Mouse (Mus musculus) splenic B cell, adult 2 months (primary cell): ENCODE results near the gene Adm2.

Experiments used
- DNase-seq: peaks from one replicate; pipeline ENCODE4 v3.0.0-alpha.2; 2011; ENCODE audit warnings: low read depth, low spot score
- H3K27me3 ChIP-seq: 2 replicates; pipeline ENCODE4 v1.6.1; 2012; ENCODE audit warnings: mild to moderate bottlenecking, low read length, moderate library complexity, mixed read lengths; ENCODE audit not compliant: control insufficient read depth, poor library complexity, insufficient read depth, severe bottlenecking
- H3K36me3 ChIP-seq: 2 replicates; pipeline ENCODE4 v1.6.1; 2012; ENCODE audit warnings: mild to moderate bottlenecking, low read length, moderate library complexity, mixed read lengths; ENCODE audit not compliant: control insufficient read depth, poor library complexity, insufficient read depth, severe bottlenecking

The Adm2 gene

DNA sequence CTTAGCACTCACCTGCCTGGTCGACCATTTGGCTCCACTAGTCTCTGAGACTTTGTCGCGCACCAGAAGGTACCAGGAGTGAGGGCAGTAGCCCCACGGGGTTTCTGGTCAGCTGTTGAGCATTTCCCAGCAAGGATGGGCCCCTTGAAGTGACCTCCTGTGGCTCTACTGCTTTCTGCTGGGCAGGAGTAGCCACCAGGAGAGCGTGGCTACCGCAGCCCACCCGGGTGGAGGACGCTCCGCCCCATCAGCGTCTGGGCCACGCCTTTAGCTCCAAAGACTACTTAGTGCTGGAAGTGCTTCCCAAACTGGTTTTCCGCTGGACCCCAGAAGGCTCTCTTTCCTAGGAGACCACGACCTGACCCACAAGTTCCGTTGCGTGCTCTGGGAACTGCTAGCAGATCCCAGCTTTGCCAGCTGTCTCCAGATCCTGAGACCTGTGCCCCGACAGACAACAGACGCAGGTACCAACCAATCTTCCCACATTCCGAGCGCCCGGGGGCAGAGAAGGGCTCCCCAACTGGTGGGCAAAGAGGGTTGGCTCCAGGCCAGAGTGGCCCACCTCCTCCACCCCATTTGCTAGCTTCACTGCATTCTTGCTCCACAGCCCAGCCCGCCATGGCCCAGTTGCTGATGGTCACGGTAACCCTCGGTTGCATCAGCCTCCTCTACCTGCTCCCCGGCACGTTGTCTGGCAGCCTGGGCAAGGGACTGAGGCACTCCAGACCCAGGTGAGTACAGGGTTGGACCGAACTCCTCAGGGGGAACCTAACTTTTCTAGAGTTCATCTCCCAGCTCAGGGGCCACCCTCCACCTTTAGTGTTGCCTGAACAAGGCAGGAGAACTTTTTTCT, at the start of gene Adm2:
Gene Adm2, plus strand, starts transcription at position 51 of the 853 bp plus-strand sequence.
- no peaks in the 10 kb centered on the region for H3K36me3 ChIP-seq
- no peak for DNase-seq
- no peaks in the 10 kb centered on the region for H3K27me3 ChIP-seq

DNA sequence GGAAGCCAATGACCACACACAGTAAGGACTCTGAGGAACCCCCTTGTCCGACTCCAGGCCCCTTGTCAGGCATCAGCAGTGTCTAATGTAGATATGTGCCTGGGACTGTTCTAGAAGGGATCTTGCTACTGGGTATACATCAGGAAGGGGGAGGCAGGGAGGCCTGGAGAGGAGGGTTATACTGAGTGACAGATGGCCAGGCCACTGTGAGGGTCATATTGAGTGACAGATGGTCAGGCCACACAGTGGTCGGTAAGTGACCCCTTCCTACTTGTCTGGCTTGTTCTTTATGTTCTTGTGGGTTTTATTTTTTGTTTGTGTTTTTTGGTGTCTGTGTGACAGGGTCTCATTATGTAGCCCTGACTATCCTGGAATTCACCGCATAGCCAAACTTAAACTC, 47.0 kb upstream of the Adm2 start:
- DNase-seq: no peak
- H3K36me3 ChIP-seq: peaks cover 2% of the 10 kb centered on the region; the same call in 1 of the 2 replicates

DNA sequence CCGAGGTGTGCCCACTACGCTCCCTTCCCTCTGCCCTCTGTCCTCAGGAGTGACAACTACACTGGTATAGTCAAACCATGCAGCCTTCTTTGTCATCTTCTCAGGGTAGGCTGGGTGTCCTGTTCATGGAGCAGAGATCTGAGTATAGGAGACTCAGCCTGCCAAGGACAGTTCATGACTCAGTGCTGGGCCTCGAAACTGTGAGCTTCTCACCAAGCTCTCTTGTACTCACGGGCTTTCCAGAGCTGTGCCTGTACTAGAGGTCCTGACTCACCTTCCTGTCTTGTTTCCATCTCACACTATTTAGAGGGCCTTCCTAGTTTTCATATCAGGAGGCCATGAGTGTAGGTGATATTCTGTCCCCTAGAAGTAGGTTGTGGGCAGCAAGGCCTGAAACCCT, 45.2 kb upstream of the Adm2 start:
- DNase-seq: no peak
- Histone ChIP-seq H3K27me3 (no peaks in the 10 kb centered on the region), H3K36me3 (peaks cover 3% of the 10 kb centered on the region; the same call in 1 of the 2 replicates)

More for the DNA sequence above, 47.0 kb upstream of the Adm2 start:
- no peaks in the 10 kb centered on the region for H3K27me3 ChIP-seq

DNA sequence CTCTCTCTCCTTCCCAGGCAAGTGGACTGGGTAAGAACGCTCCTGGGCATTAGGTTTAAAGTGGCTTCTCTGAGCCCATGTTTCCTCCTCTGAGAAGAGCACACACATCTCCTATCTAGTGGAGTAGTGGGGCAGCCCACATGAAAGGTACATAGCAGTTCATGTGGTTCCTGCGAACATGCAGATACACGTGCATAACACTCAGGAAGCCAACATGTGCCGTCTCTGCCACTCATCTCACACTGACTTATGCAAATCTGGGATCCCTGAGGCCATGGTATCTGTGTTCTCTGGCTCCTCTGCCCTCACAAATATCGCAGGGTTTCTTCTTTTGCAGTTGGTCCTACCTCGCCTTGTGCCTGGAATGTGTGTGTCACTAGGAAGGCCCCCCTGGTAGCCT, 40.0 kb upstream of the Adm2 start:
- no peak for DNase-seq
- H3K36me3 ChIP-seq: peaks cover 5% of the 10 kb centered on the region; the same call in 1 of the 2 replicates
- H3K27me3 ChIP-seq: no peaks in the 10 kb centered on the region

DNA sequence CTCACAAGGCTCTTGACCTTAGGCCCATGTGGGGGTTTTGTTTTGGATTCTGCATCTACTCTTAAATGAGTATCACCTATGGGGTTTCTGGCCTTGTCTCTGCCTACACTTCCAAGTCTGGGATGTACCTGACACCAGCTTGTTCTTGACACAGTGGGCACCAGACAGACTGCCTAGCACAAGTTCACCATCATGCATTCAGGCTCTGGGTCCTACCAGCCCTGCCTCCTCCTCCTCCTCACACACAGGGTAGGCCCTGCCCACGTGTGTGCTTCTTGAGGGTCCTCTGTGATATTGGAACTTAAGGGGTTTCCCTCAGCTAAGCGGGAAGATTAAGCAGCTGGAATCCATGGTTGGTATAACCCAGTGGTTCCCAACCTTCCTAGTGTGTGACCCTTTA, 38.4 kb upstream of the Adm2 start:
- Histone ChIP-seq H3K27me3 (no peaks in the 10 kb centered on the region), H3K36me3 (peaks cover 7% of the 10 kb centered on the region; the same call in 1 of the 2 replicates)
- no peak for DNase-seq

DNA sequence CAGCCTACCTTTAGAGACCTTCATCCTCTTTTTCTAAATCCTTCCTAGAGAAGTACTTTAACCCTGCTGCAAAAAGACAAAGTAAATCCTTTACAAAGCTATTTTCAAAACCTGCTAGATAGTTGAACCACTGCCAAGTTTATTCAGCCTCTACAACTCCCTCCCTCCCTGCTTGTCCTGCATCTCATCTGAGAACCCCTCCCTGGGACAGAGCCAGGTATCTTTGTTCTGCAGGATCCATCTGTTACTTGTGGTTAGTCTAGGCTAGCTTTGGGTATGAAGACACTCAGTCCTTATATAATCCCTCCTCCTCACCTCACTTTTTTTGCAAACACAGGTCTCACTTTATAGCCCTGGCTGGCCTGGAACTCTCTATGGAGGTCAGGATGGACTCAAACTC, 37.5 kb upstream of the Adm2 start:
- no peak for DNase-seq
- peaks cover 11% of the 10 kb centered on the region; the same call in 1 of the 2 replicates for H3K36me3 ChIP-seq
- no peaks in the 10 kb centered on the region for H3K27me3 ChIP-seq

DNA sequence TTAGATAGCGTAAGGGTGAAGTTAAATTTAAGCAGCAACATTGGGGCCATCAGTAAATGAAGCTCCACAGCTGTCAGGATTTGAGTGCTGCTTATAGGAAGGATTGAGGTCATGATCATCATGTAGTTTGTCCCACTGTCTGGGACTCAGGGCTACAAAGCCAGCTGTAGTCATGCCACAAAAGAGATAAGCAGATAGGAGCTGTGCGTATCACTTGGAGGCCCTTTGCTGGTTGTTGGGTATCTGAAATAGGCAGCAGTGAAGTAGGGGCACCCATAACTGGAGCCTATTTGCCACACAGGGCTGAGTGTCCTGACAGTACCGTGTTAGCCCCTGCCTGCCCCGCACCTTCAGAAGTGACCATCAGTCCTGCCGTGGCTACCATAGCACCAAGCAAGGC, 37.0 kb upstream of the Adm2 start:
- H3K36me3 ChIP-seq: peaks cover 11% of the 10 kb centered on the region; the same call in 1 of the 2 replicates
- DNase-seq: no peak
- H3K27me3 ChIP-seq: no peaks in the 10 kb centered on the region

DNA sequence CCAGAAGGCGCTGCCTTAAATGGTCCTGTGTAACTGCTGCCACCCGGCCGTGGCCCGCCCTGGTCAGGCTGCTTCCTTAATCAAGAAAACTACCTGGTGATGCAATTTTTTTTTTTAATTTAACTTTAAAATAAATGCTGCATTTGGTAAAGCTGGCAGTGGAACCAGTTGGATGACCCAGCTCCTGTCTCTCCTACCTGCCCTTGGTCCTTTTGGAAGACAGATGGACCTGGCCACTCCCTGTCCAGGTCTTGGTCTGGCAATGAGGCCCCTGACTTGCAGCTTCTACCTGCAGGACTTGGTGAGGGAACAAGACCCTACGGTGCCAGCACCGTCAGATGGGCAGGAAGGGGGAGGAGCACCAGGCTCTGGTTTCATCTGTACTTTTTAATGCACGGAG, 36.4 kb upstream of the Adm2 start:
- DNase-seq: no peak
- Histone ChIP-seq H3K27me3 (no peaks in the 10 kb centered on the region), H3K36me3 (peaks cover 10% of the 10 kb centered on the region; the same call in 1 of the 2 replicates)

DNA sequence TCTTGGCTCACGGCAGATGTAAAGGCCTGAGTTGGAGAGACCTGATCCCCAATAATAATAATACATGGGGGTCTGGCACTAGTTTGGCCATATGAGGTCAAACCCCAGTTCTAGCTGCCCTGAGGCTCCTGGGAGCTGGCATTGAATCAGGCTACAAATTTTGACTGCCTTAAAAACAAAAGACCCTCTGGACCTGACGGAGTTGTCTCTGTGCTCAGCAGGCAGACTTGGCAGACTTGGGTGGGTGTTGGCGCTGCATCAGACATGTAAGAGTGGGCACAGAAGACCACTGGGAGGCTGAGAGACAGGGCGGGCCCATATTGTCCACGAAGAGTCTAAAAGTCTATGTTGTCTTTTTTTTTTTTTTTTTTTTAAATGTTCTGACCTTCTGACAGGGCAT, 35.9 kb upstream of the Adm2 start:
- H3K36me3 ChIP-seq: peaks cover 10% of the 10 kb centered on the region; the same call in 1 of the 2 replicates
- H3K27me3 ChIP-seq: no peaks in the 10 kb centered on the region
- DNase-seq: no peak

DNA sequence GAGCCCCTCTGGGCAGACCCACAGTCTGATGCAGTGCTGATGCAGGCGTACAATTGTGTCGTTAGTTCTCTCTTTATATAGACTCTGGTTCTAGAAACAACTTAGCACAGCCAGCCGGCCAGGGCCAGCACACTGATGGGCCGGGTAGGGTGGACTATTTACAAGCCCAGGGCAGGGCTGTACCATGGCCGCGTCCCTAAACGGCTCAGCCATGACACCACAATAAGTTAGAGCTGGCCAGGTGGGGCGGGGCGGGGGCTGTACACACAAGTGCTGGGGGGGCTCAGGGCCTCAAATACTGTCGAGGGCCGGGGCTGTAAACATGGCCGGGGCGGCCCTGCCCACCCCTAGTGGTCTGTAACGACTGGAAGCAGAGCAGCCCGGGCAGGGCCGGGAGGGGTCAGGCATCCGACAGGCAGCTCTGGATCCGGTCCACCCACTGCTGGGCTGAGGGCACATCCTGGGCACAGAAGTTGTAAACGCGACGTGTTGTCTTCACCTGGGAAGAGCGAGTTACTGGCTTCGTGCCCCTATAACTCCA, 34.2 kb upstream of the Adm2 start:
- DNase-seq: no peak
- Histone ChIP-seq H3K36me3 (peaks cover 10% of the 10 kb centered on the region; the same call in 1 of the 2 replicates), H3K27me3 (no peaks in the 10 kb centered on the region)

DNA sequence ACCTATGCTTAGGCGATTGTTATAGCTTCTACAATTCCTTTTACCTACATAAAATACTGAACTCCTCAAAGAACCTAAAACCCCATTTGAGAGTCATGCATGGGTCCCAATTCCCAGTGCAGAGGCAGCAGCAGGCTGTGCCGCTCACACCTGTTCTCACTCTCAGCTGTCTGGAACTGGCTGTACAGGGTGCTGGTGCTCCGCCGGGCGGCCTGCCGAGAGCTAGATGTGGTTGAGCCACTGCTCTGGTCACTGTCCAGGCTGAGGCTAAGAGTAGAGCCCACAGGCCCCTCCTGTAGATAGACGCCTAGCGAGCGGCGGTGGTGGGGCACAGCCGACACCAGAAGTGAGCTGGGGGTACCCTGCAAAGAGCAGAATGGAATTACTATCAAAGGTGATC, 33.1 kb upstream of the Adm2 start:
- no peaks in the 10 kb centered on the region for H3K27me3 ChIP-seq
- peaks cover 6% of the 10 kb centered on the region; the same call in 1 of the 2 replicates for H3K36me3 ChIP-seq
- DNase-seq: no peak

DNA sequence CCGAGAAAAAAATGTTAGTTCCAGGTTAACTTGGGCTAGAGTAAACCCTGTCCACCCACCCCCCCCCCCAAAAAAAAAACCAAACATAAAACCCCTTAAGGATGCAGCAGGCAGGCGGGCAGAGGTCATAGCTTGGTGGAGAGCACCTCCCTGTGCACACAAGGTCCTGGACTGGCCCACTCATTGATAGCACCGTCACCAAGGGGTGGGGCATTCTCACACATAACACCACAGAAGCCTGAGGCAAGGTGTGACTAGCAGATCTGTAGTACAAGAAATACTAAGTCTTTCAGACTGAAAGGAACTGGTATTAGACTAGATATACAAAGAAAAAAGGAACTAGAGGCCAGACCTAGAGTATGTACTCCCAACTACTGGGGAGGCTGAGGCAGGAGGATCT, 31.0 kb upstream of the Adm2 start:
- Histone ChIP-seq H3K27me3 (no peaks in the 10 kb centered on the region), H3K36me3 (peaks cover 6% of the 10 kb centered on the region)
- DNase-seq: no peak

DNA sequence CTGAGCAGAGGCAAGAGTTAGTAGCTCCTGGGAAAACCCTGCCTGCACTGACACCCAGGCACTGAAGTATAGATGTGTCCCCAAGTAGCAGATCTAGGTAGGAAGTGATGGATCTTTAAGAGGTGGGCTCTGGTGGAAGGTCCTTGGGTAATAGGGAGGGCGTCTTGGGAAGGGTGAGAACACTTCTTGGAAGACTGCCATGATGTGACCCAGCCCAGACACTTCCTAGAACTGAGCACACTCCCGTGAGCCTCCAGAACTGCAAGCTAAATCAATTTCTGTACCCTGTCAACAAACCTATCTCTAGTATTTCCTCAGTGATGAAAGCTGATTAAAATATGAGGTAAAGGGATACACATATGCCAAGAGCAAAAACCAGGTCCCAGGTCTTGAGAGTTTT, 29.7 kb upstream of the Adm2 start:
- Histone ChIP-seq H3K27me3 (no peaks in the 10 kb centered on the region), H3K36me3 (peaks cover 6% of the 10 kb centered on the region)
- DNase-seq: no peak

DNA sequence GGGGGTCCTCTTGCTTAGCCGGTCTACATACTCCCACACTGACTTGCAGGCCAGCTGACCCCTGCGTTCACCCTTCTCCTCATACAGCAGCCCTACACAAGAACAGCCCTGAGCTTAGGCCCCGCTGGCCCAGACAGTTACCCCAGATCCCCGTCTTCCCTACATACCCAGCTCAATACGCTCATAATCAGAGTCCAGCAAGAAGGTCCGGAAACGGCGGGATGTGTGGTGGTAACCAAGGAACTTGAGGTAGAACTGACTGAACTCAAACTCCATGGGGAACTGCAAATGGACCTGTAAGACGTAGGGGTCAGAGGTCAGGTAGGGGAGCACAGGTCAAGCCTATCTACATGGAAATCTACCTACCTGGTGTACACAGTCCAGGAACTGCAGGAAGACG, 28.7 kb upstream of the Adm2 start:
- DNase-seq: no peak
- no peaks in the 10 kb centered on the region for H3K27me3 ChIP-seq
- peaks cover 6% of the 10 kb centered on the region for H3K36me3 ChIP-seq

DNA sequence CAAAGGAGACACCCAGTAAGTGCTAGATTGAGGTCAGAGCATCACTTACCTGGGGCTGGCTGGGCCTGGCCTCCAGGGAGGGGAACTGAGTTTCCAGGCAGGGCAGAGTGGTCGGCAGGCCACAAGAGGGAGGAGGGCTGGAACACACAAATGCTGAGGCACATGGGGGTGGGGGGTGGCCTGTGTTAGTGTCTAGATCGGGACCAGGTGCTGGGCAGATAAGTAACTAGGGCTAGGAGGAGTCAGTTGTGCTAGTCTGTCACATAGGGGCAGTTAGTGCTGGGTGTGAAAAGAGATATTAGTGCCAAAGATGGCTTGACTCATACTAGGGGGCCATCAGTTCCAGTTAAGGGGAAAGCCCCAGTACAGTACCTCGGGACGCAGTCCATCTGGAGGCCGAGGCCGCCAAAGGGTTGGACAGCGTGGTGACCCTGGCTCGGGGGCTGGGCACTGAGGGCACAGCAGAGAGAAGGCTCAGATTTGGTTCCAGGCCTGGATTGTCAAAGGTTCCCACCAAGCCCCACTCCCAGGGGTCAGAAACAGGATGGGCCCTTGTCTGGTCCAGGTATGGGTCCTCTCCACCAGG, 26.8 kb upstream of the Adm2 start:
- H3K27me3 ChIP-seq: no peaks in the 10 kb centered on the region
- no peaks in the 10 kb centered on the region; the same call in none of the 2 replicates for H3K36me3 ChIP-seq
- no peak for DNase-seq
